Mouse (Mus musculus) erythroblast, embryonic 14.5 days (primary cell): ENCODE measurements around the gene Elmsan1. TPM values are rescaled to one million over a fixed set of nuclear protein-coding genes. Genes with fewer than 3 reads are reported as not detected.
A peak's percentile ranks its signal among the peaks of the same experiment; 100 is the strongest.
"Not testable (repeated sequence)": the region's sequence is repeated elsewhere in the genome, so short reads cannot be mapped to it uniquely, and the experiment has no call there.

ENCODE experiments used
- H3K27me3 ChIP-seq: 2 replicates; pipeline ENCODE4 v1.6.1; 2012; ENCODE audit warnings: inconsistent platforms; ENCODE audit not compliant: control insufficient read depth
- H3K36me3 ChIP-seq: 2 replicates; pipeline ENCODE4 v1.6.1; 2012; ENCODE audit warnings: mild to moderate bottlenecking, inconsistent platforms; ENCODE audit not compliant: control insufficient read depth
- H3K4me1 ChIP-seq: 2 replicates; pipeline ENCODE4 v1.6.1; 2012; ENCODE audit warnings: inconsistent platforms; ENCODE audit not compliant: control insufficient read depth
- H3K4me3 ChIP-seq: replicated peaks from 2 replicates; pipeline ENCODE3; 2012; ENCODE audit warnings: moderate library complexity, mild to moderate bottlenecking, inconsistent platforms
- H3K9me3 ChIP-seq: 2 replicates; pipeline ENCODE4 v1.6.1; 2012; ENCODE audit warnings: low read length, inconsistent platforms, mixed read lengths; ENCODE audit not compliant: control insufficient read depth
- GATA1 ChIP-seq: IDR thresholded peaks from 2 replicates; pipeline ENCODE4 v1.6.1; 2012; ENCODE audit warnings: low read length, inconsistent platforms, mixed read lengths
- TAL1 ChIP-seq: IDR thresholded peaks from 3 replicates; pipeline ENCODE4 v1.6.1; 2012; ENCODE audit warnings: low read length, inconsistent platforms, mixed read lengths
- polyA plus RNA-seq: library from polyadenylated mRNA; stranded (reverse); fragments of >175 nt; gene quantifications from 2 replicates; pipeline ENCODE4 v1.2.3, GENCODE M21; 2012

Gene Elmsan1
- polyA plus RNA-seq: 2.1 and 2.8 TPM in 2 replicates

DNA sequence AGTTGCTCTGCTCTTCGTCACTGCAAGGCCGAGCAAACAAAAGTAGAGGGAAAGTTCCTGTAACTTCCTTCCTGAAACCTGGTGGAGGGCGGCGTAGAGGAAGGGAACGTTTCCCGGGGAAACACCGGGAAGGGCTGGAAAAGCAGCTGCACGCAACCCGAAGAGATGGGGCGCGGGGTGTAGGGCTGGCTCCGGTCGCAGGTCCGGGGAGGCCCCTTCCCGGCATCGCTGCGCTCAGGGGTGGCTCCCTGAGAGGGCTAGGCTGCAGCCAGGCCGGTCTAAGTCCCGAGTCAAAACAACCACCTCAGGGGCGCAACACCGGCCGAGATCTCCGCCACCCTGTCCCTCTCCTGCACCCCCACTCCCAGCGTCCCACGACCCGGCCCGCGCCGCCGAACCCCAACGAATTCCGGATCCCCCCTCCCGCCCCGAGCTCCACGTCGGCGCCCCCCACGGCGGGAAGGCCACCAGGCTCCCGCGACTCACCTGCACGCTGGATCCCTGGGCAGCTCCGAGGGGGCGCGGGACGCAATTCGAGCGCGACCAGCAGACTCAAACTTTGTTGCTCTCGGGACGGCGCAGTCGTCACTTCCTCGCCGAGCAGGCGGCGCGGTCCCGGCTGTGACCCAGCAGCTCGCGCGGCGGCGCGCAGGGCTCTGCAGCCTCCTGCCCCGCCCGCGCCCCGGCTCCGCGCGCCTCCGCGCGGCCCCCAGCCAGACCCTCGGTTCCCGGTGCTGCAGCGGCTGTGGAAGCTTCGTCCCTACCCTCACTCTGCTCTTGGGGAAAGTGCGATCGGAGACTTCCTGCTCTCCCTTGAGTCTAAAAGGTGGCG lies at the start of gene Elmsan1:
Gene Elmsan1, minus strand, starts transcription at position 593 of the 832 bp plus-strand sequence.
- H3K4me1 ChIP-seq: peaks cover 85% of the 10 kb centered on the region

GRCm38 (mm10) chr12:84267264-84267663 lies 48.6 kb upstream of the Elmsan1 start:
- Histone ChIP-seq H3K9me3 (peaks cover 3% of the 10 kb centered on the region; the same call in 1 of the 2 replicates), H3K4me3 (no peak overlapping the region), H3K4me1 (no peaks in the 10 kb centered on the region), H3K36me3 (no peaks in the 10 kb centered on the region), H3K27me3 (peaks cover 3% of the 10 kb centered on the region; the same call in 1 of the 2 replicates)
- TF ChIP-seq GATA1: no peak

More for the DNA sequence above, at the start of gene Elmsan1:
- H3K27me3 ChIP-seq: no peaks in the 10 kb centered on the region; the same call in 1 of the 2 replicates
- peaks cover 26% of the 10 kb centered on the region for H3K36me3 ChIP-seq
- TF ChIP-seq TAL1 (no peak), GATA1 (no peak)
- H3K4me3 ChIP-seq: peak within 1 kb of the TSS; percentile 85
- no peaks in the 10 kb centered on the region for H3K9me3 ChIP-seq

DNA sequence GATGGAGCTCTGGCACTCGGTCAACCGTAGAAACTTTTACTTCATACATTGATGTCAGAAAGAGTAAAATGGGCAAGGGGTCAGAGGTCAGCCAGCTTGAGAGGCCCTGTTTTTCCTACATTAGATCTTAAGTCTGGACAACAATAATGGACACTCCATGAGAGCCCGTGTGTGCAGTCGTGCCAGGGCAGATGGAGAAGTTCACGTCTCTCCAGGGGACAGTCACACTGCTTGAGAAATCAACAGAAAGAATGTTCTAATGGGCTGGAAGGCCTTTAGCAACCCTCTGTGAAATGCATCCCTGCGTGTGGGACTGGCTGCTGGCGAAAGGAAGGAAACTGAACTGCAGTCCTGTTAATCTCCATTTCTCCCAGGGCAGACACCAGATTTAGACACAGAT lies 41.7 kb upstream of the Elmsan1 start:
- H3K9me3 ChIP-seq: peaks cover 5% of the 10 kb centered on the region; the same call in 1 of the 2 replicates
- H3K4me3 ChIP-seq: no peak overlapping the region
- peaks cover 11% of the 10 kb centered on the region for H3K4me1 ChIP-seq
- TF ChIP-seq TAL1 (no peak), GATA1 (no peak)
- H3K27me3 ChIP-seq: peaks cover 6% of the 10 kb centered on the region
- no peaks in the 10 kb centered on the region for H3K36me3 ChIP-seq

DNA sequence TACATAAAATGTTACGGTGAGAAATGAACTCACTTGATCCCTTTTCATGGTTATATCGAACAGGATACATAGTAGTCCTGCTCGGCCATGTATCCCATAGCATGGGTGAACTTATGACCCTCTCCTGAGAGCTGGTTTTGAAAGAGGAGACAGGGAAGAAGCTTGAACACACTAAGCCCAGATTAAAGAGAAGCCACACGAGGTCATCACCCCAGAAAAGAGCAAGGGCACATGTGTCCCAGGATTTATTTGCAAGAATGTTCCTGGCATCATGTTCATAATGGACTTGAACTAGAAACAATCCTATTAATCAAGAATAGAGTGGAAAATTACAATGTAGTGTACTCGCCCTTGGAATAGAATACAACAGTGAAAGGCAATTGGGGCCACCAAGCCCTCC lies 36.2 kb upstream of the Elmsan1 start:
- Histone ChIP-seq H3K9me3 (peaks cover 7% of the 10 kb centered on the region), H3K4me1 (no peaks in the 10 kb centered on the region), H3K4me3 (no peak overlapping the region), H3K36me3 (no peaks in the 10 kb centered on the region), H3K27me3 (peaks cover 2% of the 10 kb centered on the region; the same call in 1 of the 2 replicates)
- TF ChIP-seq TAL1 (no peak), GATA1 (no peak)

DNA sequence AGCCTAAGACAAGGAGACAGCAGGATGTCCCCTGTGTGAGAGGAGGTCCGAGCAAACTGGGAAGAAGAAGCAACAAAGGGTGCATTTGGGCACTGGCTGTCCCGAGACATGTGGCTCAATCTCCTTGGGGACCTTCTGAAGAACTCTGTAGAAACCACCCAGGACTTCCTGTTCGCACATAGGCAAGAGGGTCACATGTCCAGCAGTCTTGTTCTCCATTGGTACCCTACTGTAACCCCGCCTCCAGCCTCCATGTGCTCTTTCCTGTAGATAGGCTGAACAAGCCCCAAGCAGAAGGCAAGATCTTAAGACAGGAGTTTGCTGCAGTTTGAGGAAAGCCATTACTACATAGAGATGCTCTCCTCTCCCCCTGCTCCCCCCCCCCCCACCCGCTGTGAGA lies 34.1 kb upstream of the Elmsan1 start:
- Histone ChIP-seq H3K9me3 (peaks cover 7% of the 10 kb centered on the region), H3K4me1 (peaks cover 2% of the 10 kb centered on the region), H3K4me3 (no peak overlapping the region), H3K27me3 (peaks cover 2% of the 10 kb centered on the region; the same call in 1 of the 2 replicates), H3K36me3 (no peaks in the 10 kb centered on the region)
- TF ChIP-seq TAL1: no peak
- no peak for TF ChIP-seq GATA1

DNA sequence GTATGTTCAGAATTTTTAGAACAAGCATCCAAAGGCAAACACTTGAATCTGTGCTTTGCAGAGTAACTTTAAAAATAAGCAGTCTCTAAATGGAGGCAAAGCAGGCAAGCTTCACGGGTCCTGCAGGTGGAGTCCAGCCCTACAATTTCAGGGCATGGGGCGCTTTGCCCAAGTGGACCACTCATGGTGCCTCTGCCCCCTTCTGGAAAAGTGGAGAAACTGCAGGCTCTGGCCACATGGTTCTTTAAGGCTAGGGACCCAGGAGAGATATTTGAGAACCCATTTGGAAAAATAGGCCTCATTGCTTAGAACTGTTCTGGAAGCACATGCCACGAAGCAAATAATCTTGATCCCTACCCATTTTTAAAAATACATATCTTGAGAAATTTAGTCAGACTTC lies 30.5 kb upstream of the Elmsan1 start:
- no peak for TF ChIP-seq TAL1
- TF ChIP-seq GATA1: no peak

GRCm38 (mm10) chr12:84245683-84246082 lies 27.0 kb upstream of the Elmsan1 start:
- Histone ChIP-seq H3K4me3 (no peak overlapping the region), H3K27me3 (peaks cover 10% of the 10 kb centered on the region), H3K36me3 (no peaks in the 10 kb centered on the region), H3K9me3 (no peaks in the 10 kb centered on the region), H3K4me1 (peaks cover 9% of the 10 kb centered on the region)
- no peak for TF ChIP-seq GATA1
- no peak for TF ChIP-seq TAL1

More for the DNA sequence above, 30.5 kb upstream of the Elmsan1 start:
- H3K27me3 ChIP-seq: 0 out of 2 replicates have a peak, but pooled peaks cover 3% of the 10 kb centered on the region
- no peak overlapping the region for H3K4me3 ChIP-seq
- H3K36me3 ChIP-seq: no peaks in the 10 kb centered on the region
- H3K4me1 ChIP-seq: peaks cover 4% of the 10 kb centered on the region
- H3K9me3 ChIP-seq: peaks cover 5% of the 10 kb centered on the region

DNA sequence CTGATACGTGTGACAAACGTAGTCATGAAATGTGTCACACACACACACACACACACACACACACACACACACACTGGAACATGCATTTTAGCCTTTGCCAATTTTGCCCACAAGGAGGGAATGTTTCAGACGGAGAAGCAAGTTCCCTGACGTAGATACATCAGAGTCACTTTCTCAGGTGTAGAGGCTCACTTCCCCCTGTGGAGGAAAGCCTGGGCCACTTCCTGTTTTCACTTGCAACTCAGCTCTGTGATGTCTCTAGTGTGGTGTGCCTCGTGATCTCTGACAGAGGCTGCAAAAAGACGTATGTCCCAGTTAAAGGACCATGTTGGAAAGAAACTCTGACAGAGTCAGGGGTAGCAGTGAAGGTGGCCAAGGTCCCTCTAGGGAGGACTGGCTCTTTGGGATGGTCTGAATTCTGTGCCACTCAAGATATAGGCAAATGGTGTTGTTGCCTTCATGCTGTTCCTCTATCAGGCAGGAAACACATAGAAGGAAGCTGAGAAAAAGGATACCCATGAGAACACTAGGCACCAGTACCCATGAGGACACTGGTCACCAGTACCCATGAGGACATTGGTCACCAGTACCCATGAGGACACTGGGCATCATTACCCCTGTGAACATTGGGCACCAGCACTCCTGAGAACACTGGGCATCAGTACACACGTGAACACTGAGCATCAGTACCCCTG lies 24.5 kb upstream of the Elmsan1 start:
- H3K27me3 ChIP-seq: peaks cover 30% of the 10 kb centered on the region
- H3K9me3 ChIP-seq: no peaks in the 10 kb centered on the region
- TF ChIP-seq TAL1: 0 out of 3 replicates have a peak, but pooled peaks have one; percentile 4
- no peak for TF ChIP-seq GATA1
- no peak overlapping the region for H3K4me3 ChIP-seq
- H3K4me1 ChIP-seq: peaks cover 7% of the 10 kb centered on the region
- H3K36me3 ChIP-seq: no peaks in the 10 kb centered on the region

GRCm38 (mm10) chr12:84237036-84237435 lies 18.4 kb upstream of the Elmsan1 start:
- Histone ChIP-seq H3K27me3 (peaks cover 26% of the 10 kb centered on the region), H3K4me1 (peaks cover 19% of the 10 kb centered on the region)
- H3K9me3 ChIP-seq, H3K36me3 ChIP-seq, H3K4me3 ChIP-seq: not testable (repeated sequence)
